Mouse (Mus musculus) left cerebral cortex, adult 2 months (tissue): ENCODE measurements around the gene Atg9b. TPM values are rescaled to one million over a fixed set of nuclear protein-coding genes. Genes with fewer than 3 reads are reported as not detected.

Experiments used
- DNase-seq, 2 experiments: peaks; one replicate each; pipeline ENCODE4 v3.0.0; 2021 to 2022; ENCODE audit warnings: low spot score in 2 of 2, mixed read lengths in 1 of 2; ENCODE audit errors: extremely low spot score in 1 of 2
- H3K27ac ChIP-seq: fragments of 200-600 bp; 2 replicates; pipeline ENCODE4 v1.8.1; 2022
- H3K4me3 ChIP-seq: fragments of 200-600 bp; 2 replicates; pipeline ENCODE4 v1.8.1; 2022
- CTCF ChIP-seq: fragments of 200-600 bp; IDR thresholded peaks from 2 replicates; pipeline ENCODE4 v1.8.1; 2022; ENCODE audit warnings: antibody characterized with exemption, mild to moderate bottlenecking, moderate library complexity
- intact Hi-C: fragments of 180-260 bp; cut with DNase I; formaldehyde crosslinking; loops from one replicate; pipeline ENCODE4 v1.15.1; 2025
- total RNA-seq, 2 experiments: library from RNA; stranded (reverse); gene quantifications; 2 replicates each; pipeline ENCODE4 v1.2.3; 2021

Gene Atg9b
- total RNA-seq, 2 experiments from 2014 or later = 4.0 to 4.2 TPM

DNA sequence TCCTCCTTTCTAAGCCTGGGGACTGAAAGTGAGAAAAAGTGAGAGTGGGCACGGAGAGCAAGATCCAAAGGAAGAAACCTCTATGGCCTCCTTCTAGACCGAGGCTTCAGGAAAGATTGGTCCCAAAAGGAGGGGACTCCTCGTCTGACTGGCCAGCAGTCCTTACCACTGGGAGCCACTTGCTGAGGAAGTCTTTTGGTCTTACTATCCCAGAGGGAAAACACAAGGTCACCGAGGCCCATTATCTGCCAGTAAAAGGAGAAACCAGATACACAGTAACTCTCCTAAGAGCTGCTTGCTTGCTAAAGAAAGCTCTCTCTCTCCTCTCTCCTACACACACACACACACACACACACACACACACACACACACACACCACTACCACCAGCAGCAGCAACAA is 38.6 kb downstream of the Atg9b start:
- Histone ChIP-seq H3K4me3 (no peak overlapping the region), H3K27ac (no peak overlapping the region; the same call in 1 of the 2 replicates)
- DNase-seq = no peak
- no peak for TF ChIP-seq CTCF
- intact Hi-C loops = no loop called here

- no peak for TF ChIP-seq CTCF
- H3K4me3 ChIP-seq = peak overlapping the region; percentile 67
- peak in 1 of 2 experiments; percentile 33 for DNase-seq
- peak overlapping the region; percentile 84 for H3K27ac ChIP-seq
- intact Hi-C loops = no loop called here
Measured at GRCm38 (mm10) chr5:24352251-24352859, 39.6 kb downstream of the Atg9b start.

DNA sequence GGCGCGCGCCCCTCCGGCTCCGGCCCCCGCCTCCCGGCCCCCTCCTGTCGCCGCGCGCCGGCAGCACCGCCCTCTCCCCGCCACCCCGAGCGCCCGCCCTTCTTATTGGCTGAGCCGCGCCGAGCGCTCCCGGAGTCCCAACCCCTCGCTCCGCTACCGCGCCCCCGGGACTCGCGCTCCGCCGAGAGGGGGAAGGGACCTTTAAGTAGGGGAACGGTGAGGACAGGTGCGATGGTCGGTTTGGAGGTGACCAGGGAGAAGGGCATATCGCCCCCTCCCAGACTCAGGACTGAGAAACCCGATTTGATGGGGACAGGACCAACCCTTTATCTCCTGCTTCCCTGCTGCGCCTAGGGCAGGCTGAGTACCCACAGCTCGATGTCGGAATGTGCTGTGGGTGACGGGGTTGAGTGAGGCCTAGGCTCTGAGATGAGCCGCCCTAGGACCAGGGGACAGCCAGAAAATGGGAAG is 40.2 kb downstream of the Atg9b start:
- Histone ChIP-seq H3K27ac (peak overlapping the region; percentile 84), H3K4me3 (peak overlapping the region; percentile 67)
- TF ChIP-seq CTCF = no peak
- intact Hi-C loops = no loop called here
- peak; percentile 90 to 92 for DNase-seq

GRCm38 (mm10) chr5:24351278-24351677 is 40.7 kb downstream of the Atg9b start, which contains the start of gene Kcnh2:
Gene Kcnh2 (minus strand): TSS chr5:24351604.
- no peak for TF ChIP-seq CTCF
- peak in 1 of 2 experiments; percentile 30 for DNase-seq
- intact Hi-C loops = no loop called here
- Histone ChIP-seq H3K27ac (peak within 1 kb of the TSS; percentile 84), H3K4me3 (peak within 1 kb of the TSS; percentile 67)

- H3K4me3 ChIP-seq = peak overlapping the region; percentile 67
- H3K27ac ChIP-seq = no peak overlapping the region
- TF ChIP-seq CTCF = no peak
- no peak for DNase-seq
- intact Hi-C loops = no loop called here
Measured at GRCm38 (mm10) chr5:24350531-24351250, 41.3 kb downstream of the Atg9b start.

GRCm38 (mm10) chr5:24350073-24350472 is 41.9 kb downstream of the Atg9b start:
- no peak overlapping the region; the same call in 1 of the 2 replicates for H3K4me3 ChIP-seq
- no peak overlapping the region for H3K27ac ChIP-seq
- no peak for DNase-seq
- intact Hi-C loops = no loop called here
- TF ChIP-seq CTCF = no peak

DNA sequence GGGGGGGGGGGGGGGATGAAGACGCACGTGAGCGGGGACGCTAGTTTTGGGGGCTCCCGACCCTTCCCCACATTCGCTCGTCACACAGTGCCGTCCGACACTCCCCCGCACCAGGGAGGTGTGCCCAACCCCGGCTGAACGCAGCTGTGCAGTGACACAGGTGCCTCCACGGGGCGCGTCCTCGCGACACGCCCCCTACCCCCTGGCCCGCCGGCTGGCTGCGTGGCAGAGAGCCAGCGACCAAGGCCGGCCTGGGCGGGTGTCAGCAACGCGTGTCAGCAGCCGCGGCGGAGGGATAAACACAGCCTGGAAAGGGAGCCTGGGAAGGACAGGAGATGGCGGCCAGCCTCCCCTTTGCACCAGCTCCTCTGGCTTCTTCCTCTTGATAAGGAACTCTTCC is 43.4 kb downstream of the Atg9b start:
- Histone ChIP-seq H3K4me3 (peak overlapping the region; percentile 53), H3K27ac (no peak overlapping the region)
- DNase-seq = no peak
- TF ChIP-seq CTCF = no peak
- intact Hi-C loops = no loop called here

DNA sequence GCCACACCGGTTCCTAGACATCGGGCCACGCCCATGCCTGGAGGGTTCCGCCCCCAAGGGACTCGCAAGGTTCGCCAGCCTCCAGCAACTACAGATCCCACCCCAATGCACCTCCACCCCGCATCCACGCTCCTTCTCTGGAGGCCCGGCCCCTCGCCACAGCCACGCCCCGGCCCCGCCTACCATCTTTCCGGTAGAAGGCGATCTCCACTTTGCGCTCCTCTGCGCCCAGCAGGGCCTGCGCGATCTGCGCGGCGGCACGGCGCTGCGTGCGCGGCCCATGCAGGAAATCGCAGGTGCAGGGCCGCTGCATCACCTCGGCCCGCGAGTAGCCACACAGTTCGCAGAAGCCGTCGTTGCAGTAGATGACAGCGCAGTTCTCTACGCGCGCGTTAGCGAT is 43.8 kb downstream of the Atg9b start:
- Histone ChIP-seq H3K27ac (no peak overlapping the region), H3K4me3 (peak overlapping the region; percentile 53)
- no peak for TF ChIP-seq CTCF
- peak; percentile 67 to 77 for DNase-seq
- intact Hi-C loops = no loop called here

GRCm38 (mm10) chr5:24347186-24347875 is 44.6 kb downstream of the Atg9b start:
- H3K4me3 ChIP-seq = no peak overlapping the region

DNA sequence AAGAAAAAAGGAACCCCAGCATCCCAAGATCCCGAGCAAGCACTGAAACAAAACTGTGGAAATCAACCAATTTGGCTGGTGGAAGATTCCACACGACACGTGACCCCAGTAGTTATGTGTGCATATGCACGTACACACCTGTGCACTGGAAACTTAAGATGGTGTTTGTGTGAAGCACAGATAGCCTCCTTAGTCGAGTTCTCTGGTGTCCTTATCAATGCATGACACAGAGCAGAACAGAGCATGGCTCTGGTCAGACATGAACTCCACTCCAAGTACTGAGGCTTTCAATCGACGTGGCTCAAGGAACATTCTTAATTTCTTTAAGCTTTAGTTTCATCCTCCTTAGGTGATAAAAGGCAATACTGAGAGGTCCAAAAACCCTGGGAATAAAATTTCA is 45.6 kb downstream of the Atg9b start:
- DNase-seq = no peak
- intact Hi-C loops = no loop called here
- TF ChIP-seq CTCF = no peak
- H3K4me3 ChIP-seq = no peak overlapping the region
- H3K27ac ChIP-seq = no peak overlapping the region

More at GRCm38 (mm10) chr5:24347186-24347875, 44.6 kb downstream of the Atg9b start:
- no peak for TF ChIP-seq CTCF
- no peak for DNase-seq
- no peak overlapping the region for H3K27ac ChIP-seq
- intact Hi-C loops = no loop called here

DNA sequence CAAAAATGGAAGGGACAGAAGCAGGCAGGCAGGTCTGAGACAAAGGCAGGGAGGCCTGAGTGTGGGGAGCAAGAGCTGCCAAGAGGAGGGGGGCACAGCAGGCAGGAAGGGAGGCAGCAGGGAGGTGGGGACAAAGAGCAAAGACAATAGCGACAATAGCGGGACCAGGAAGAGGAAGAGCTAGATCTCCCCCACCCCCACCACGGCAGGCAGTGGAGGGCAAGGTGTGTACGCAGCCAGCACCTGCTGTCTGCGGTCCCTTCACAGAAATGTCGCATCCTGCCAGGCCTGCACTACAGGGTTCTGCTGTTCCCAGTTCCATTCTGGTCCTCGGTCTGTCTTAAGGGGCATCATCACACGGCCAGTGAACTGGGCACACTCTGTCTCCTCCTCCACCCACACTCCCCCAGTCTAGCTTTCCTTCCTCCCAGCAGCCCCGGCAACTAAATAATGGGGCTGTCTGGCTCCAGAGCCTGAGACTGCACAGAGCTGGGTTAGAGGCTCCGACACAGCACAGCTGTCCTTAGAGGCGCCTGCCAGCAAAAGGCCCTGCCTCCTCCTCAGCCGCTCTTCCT is 47.4 kb downstream of the Atg9b start:
- no peak for TF ChIP-seq CTCF
- intact Hi-C loops = no loop called here
- Histone ChIP-seq H3K4me3 (no peak overlapping the region), H3K27ac (no peak overlapping the region)
- DNase-seq = no peak

- no peak overlapping the region for H3K27ac ChIP-seq
- H3K4me3 ChIP-seq = no peak overlapping the region
- no peak for TF ChIP-seq CTCF
- DNase-seq = no peak
- intact Hi-C loops = no loop called here
Measured at GRCm38 (mm10) chr5:24343977-24344436, 47.9 kb downstream of the Atg9b start.
